Mouse (Mus musculus): Measurements from ENCODE around the gene Abcb1b.
A peak's percentile ranks its signal among the peaks of the same experiment; 100 is the strongest.
"Not testable (repeated sequence)": the region's sequence is repeated elsewhere in the genome, so short reads cannot be mapped to it uniquely, and the experiment has no call there.

Abcb1b gene

DNA sequence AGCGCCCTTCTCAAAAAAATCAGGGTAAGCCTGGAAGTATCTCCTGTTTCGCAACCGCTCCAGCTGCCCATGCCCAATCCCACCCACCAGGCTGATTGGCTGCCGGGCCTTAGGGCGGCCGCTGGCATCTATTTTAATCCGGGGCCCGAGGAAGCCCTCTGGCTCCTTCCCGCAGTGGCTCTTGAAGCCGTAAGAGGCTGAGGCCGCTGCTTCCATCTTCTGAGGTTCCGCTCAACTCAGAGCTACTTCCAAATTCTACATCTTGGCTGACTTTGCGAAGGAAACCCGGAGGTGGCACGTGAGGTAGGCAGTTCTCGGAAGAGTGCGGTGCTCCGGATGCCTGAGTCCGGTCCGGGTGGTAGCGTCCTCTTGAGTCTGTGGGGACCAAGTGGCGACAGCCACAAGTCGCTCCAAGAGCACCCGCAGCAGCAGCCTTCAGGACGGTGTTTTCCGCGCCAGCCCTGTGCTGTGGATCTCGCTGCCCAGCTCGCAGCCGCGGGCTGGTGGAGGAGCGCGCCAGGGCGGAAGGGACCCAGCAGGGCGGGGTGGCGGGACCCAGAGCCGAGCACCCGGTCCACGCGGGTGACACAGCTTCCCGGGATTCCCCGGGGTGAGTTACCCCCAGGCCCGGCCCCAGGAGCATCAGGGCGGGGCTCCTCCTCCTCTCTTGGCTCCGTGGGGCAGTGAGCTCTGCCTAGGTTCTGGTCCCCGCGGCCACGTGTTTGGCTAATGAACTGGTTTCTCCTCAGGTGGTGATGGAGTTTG lies at the start of gene Abcb1b:
Gene Abcb1b (plus strand): TSS at position 161 of the 765 bp plus-strand sequence.
- peak; percentile 51 for DNase-seq (ENCODE audit: low spot score)

DNA sequence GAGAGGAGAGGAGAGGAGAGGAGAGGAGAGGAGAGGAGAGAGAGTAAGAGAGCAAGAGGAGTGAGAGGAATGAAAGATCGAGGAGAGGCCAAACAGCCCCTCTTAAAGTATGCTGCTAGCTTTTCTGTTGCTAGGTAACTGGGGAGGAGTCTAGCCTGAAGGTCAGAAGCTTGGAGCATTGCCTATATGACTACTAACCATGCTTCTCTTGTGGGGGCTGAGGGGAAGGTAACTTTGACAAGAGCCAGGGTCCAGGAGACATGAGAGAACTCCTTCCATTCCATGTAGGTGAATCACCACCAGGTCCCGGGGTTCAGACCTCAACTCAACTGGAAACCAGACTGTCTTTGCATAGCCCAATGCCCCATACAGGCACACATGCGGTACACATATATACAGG lies 25.1 kb upstream of the Abcb1b start:
- no peak for DNase-seq (ENCODE audit: low spot score)

DNA sequence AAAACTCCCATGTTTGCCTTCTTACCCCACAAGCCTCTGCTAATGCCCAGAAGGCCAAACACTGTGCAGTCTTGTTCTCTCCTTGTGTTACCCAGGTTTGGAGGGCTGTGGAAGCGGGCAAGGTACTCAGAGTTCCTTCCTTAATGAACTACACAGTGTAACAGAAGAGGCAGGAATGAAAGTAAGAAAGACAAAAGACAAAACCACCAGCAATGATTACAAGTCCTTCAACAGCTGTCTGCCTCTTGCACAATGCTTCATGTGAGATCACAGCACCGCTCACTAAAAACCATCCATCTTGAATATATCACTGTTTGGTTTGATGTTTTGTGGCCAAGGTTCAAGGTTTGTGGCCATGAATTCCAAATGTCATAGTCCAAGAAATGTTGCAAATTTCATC lies 19.6 kb upstream of the Abcb1b start:
- no peak for DNase-seq (ENCODE audit: low spot score)

DNA sequence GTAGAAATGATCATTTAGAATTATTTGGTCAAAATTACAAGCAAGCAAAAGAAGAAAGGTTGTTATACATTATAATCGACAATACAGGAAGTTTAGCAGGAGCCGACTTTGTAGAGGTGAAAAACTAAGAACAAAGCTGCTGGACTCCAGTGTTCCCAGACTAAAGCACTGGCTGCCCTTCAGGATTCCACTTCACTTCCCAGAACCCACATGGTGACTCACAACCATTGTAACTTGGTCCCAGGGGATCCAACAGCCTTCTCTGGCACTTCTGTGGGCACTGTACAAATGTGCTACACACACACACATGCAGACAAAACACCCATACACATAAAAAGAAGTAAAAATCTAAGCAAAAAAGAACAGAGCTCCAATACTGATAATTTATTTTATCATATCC lies 19.2 kb upstream of the Abcb1b start:
- DNase-seq (ENCODE audit: low spot score): no peak

DNA sequence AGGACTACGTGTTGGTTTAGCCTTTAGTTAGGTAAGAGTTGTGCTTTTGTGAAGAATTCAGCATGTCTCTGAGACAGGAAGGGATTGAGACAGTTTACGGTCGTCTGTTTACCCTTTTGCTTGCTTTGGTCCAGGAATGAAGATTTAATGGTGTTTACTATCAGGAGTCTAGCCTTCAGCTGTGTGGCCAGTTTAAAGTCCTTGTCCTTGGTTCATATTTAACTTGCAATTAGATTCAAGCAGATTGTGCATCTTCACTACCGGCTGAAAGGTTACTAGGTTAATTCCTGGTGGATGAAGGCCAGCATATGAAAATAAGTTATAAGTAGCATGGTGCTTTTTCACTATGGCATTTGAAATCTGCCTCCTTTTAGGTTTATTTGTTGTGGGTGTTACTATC lies 5.7 kb upstream of the Abcb1b start:
- DNase-seq (ENCODE audit: low spot score): peak; percentile 31

DNA sequence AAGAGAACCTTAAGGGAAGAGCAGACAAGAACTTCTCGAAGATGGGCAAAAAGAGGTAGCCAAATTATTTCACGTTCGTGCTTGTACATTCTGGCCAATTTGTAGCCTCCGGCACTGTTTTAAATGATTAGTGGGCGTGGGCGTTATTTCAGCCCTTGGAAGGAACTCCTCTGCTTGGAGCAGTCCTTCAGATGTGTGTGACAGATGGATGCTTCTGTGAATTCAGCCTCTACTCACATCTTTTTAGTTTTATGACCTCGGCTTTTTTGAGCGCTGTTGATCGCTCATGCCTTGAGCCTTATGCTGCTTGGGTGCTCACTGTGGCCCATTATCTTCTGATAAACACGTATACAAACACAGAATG lies 787 bp downstream of the Abcb1b start:
- DNase-seq (ENCODE audit: low spot score): no peak

DNA sequence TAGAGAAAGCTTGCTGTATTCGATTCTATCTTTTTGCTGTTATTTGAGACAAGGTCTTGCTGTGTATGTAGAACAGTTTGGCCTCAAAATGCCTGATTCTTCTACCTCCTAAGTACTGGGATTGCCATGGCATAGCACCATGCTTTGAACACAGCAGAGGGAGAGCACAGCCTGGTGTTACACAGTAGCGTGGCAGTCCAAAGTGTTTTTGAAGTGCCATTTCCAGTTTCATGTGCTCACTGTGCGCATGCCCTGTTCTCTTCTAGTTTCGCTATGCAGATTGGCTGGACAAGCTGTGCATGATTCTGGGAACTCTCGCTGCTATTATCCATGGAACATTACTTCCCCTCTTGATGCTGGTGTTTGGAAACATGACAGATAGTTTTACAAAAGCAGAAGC lies 7.8 kb downstream of the Abcb1b start:
- no peak for DNase-seq (ENCODE audit: low spot score)

DNA sequence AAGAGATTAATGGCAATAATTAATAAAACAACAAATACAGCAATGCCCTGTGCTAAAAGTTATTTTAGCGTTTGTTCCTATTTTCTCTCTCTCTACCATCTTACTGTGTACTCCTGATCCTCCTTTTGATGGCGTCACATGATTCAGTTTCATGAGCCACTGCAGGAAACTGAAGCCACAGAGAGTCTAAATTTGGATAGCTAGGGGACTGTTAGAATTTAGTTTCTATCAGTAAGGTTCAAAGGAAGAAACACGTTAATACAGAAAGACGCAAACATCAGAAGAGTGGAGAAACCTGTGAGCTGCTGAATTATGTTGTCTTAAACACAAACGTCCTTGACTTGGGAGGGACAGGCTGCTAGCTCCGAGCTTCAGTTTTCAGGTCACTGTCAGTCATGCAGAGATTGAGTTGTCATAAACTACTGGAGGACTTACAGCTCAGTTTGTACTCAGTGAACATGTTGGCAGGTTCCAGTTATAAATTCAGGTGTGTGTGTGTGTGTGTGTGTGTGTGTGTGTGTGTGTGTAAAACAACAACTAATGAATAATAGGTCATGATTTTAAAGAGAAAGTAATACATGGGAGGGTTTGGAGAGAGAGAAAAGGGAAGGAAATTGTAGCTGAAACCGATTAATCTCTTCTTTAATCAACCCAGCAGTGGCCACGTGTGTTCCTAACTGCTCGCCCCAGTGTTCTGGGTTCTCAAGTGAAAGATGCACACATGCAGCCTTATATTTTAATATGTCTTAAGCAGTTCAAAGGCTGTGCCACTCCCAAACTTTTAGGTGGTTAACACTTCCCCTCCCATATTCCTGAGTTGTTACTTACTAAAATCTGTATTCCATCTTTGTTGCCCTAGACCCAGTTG lies 9.4 kb downstream of the Abcb1b start:
- DNase-seq (ENCODE audit: low spot score): no peak

DNA sequence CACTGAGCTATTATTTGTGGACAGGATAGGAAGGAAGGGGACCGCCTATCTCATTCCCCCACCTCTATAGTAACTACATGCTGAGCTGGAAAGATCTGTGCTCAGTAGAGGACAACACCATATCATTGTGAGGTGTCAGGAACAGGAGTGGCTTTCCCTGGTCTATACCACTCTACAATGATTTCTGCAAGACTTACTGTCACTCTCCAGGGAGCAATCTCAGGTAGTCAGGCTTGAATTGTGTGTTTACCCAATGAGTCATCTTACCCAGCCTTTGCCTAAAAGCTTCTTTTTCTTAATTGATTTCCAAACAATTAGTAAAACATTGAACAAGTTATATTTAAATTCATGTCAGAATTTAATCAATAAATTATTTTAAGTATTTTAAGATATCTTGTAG lies 15.9 kb downstream of the Abcb1b start:
- no peak for DNase-seq (ENCODE audit: low spot score)

DNA sequence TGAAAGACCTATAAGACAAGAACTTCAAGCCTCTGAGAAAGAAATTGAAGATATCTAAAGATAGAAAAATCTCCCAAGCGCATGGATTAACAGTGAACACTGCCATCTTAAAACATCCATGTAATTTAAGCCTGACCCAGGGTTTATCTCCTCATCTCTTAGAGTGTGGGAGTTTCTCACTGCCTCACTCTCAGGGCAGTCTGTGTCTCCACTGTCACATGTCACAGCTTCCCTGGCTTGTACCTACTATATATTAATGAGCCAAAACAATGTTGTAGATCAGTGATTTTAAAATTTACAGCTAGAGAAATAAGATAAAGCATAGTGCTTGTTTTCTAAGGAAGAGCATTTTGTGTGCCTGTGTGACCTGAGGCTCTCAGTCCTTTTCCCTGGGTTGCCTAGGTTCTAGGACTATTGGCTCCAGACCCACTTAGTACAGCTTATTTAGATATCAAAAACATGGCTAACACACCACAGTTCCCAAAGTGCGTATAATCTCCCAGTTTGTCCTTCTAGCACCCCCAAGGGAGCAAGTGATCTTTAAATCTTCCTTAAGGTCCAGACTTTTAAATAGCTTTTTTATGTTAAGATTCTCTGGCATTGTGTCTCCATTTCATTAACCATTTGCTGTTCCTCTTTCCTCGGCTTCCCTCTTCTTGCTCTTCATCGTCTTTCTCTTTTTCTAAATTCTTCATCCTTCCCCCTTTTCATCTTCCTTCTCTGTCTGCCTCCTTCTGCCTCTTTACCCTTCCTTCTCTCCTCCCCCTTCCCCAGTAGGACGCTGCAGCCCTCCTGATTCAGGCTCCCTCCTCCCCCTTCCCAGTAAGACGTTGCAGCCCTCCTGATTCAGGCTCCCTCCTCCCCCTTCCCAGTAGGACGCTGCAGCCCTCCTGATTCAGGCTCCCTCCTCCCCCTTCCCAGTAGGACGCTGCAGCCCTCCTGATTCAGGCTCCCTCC lies 22.0 kb downstream of the Abcb1b start:
- DNase-seq (ENCODE audit: low spot score): no peak

DNA sequence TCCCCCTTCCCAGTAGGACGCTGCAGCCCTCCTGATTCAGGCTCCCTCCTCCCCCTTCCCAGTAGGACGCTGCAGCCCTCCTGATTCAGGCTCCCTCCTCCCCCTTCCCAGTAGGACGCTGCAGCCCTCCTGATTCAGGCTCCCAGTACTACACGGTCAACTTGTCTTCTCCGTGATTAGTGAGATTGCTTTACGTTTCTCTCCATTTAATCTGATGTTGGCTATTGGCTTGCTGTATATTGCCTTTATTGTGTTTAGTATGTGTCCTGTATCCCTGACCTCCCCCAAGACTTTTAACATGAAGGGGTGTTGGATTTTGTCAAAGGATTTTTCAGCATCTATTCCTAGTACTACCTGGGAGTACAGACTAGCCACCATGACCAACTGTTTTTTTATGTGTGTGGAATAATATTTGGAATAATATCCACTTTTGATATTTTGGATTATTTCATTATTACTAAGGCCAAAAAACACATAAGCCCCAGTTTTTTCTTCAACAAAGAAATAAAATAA lies 22.7 kb downstream of the Abcb1b start:
- not testable (repeated sequence) for DNase-seq (ENCODE audit: low spot score)

DNA sequence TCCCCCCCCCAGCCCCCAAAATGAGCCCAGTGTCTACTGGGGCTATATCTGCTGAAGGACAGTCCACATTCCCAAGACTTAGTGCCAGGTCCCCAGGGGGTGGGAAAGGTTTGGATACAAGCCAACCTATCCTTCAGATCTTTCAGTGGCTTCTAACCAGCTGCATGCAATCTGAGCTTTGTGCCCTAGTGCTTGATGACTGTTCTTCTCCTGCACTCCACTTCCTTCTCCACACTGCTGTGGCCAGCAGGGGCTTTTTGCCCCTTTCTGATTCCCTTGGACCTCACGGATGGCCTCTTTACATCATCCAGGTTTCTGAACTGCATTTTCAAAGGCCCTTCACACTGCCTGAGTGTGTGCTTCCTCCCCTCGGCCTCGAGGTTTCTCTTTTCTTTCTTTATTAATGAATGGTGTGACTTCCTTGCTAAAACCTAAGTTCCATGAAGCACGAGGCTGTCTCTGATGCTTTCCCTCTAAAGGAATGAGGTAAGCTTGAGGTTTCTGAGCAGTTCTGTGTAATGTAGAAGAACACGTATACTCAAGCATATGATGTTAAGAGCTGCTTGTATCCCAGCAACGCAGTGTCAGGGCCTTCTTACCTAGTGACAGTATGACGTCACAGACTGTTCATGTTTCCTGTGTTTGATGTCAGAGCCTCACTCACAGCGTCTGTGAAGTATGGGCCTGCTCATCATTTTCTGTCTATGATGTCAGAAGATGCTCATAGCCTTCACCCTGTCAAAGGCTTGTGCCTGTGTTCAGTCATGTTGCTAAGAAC lies 40.9 kb downstream of the Abcb1b start:
- DNase-seq (ENCODE audit: low spot score): no peak

DNA sequence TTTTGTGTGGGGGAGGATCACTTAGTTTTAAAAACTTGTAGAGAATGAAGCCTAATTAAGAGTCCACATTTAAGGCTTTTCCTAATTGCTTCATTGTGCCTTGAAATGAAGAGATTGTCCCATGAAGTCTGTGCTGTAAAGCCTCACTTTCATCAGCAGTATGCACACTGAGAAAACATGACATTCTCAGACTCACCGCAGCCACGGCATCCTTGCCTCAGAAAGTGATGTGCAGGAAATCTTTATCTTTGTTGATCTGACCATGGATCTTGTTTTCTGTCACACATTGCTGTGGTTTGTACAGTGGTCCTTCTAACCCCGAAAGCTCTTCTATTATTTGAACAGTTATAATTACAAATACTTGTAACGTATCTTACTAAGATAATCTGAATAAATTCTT lies 41.7 kb downstream of the Abcb1b start:
- no peak for DNase-seq (ENCODE audit: low spot score)

DNA sequence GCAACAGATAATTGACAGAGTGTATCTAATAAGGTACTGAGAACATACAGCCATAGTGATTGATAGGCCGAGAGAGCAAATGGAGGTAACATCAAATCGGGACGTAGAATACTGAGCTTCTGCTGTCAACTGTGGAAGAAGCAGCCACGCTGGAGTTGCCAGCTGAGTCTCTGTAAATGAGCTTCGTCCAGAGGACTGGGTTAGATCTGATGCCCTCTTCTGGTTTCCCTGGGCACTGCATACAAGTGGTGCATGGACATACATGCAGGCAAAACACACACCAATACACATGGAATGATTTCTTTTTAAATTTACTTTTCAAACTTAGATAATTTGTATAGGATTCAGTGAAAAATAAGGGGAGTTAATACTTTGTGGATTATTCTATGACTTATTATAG lies 42.9 kb downstream of the Abcb1b start:
- DNase-seq (ENCODE audit: low spot score): peak; percentile 17

DNA sequence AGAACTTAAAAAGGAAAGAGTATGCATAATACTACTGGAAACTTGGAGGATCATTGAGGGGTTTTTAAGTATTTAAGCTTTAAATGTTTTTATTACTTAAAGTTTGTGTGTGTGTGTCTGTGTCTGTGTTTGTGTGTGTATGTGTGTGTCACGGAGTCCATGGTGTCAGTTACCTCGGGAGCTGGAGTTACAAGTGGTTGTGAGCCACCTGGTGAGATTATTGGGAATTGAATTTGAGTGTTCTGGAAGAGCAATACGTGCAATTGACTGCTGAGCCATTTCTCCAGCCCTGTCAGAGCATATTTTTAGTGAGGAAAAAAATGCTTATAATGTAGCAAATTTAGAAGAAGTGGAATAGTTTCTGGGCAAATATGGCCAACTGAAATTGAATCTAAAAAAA lies 44.9 kb downstream of the Abcb1b start:
- DNase-seq (ENCODE audit: low spot score): no peak

DNA sequence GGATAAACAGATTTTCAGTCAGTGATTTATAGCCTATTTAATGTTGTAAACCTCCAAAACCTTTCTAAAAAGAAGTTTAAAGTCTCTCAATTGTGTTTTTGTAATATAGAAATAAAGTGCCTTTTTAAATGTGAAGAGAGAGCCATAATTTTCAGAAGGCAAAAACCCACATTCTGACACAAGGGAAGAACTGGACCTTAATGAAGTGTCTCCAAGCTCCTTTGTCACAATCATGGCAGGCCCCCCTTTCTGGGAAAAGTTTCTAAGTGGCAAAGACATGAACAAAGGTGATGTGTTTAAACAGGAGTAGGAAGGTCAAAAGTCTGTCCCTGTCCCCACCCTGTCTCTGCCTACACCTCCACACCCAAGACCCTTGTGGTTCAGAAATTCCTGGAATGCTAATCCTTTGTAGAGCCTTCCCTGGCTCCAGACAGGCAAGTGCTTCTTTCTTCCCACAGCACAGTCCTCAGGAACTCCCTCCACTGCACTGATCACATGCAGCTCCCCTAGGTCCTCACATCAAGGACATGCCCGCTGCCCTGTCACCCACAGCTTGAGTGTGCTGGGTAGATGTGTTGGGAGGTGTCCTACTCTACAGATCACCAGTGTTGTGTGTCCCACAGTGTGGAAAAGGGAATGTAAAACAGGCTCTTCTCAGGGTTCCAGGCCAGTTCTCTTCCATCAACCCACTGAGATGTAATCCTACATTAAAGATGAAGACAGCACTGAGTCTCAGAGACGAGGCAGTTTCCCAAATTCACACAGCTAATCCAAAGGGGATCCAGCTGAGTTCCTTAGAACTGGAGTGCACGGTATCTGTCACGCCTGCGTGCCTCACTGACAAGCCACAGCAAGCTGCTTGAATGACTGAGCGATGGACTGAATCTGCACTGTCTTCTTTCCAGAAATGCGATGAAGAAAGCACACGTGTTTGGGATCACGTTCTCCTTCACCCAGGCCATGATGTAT lies 50.9 kb downstream of the Abcb1b start:
- not testable (repeated sequence) for DNase-seq (ENCODE audit: low spot score)

DNA sequence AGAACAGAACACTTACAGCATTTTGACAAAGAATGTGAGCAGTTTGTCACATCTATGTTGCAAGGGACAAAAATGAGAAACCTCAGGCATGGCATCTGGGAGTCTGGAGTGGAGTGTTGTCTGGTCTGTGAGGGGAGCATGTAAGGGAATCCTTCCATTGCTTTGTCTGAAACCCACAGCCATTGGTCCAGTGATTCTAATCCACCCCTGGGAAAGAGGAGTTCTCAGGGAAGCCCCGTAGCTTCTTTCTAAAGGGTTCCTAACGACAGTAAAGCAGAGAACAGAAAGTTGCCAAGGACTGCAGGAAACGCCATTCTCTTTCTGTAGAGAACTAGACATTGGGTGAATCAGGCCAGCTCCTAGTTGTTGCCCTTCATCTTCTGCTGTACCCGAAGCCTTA lies 52.9 kb downstream of the Abcb1b start:
- no peak for DNase-seq (ENCODE audit: low spot score)

DNA sequence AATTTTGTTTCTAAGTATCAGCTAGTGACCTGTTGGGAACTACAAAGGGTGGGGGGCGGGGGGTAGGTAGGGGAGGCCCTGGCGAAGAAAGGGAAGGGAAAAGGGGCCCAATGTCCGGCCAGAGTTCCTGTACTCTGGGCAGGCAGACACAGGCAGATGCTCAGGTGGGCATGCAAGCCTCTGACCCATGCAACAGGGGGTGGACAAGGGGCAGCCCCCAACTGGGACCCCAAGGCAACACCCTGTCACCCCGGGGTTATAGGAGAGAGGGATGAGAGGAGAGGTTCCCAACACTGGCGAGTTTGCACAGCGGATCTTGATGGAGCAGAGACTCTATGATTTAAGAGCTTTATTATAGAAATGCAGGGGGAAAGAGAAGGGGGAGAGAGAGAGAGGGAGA lies 59.3 kb downstream of the Abcb1b start:
- no peak for DNase-seq (ENCODE audit: low spot score)

DNA sequence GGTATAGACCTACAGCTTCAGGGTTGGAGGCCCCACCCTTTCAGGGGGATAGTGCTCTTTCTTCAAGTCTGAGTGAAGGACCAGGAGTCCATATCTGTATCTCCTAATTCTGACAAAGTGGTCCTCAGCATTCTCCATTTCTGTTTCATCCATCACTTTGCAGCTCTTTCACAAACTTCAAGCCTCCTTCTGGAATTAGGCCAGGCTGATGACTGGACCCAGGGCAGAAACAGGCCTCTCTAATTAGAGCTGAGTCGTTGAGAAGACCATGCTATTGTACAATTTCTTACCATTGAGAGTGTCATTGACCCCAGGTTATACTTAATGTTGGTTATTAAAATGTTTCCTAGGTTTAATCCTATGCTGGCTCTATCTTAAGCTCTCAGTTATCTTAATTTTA lies 63.9 kb downstream of the Abcb1b start:
- no peak for DNase-seq (ENCODE audit: low spot score)

Measured in yolk sac, embryonic 10.5 days (tissue).